Mouse (Mus musculus) heart, embryonic 15.5 days (tissue): ENCODE measurements around the gene Zfp281. TPM values are rescaled to one million over a fixed set of nuclear protein-coding genes. Genes with fewer than 3 reads are reported as not detected.

Source experiments
- ATAC-seq: fragments of 200-750 bp; cut with Nextera tagmentation; replicated peaks from 2 replicates; pipeline ENCODE4 v1.8.0; 2017; ENCODE audit warnings: low read depth, moderate TSS enrichment; ENCODE audit not compliant: insufficient number of reproducible peaks, insufficient read depth, low FRiP score
- H3K27ac ChIP-seq: fragments of 300-500 bp; sonication (generic); 2 replicates; pipeline ENCODE4 v1.5.1; 2015; ENCODE audit warnings: mild to moderate bottlenecking, inconsistent platforms
- H3K27me3 ChIP-seq: fragments of 300-500 bp; sonication (generic); 2 replicates; pipeline ENCODE4 v1.6.1; 2015; ENCODE audit warnings: inconsistent platforms
- H3K36me3 ChIP-seq: fragments of 300-500 bp; sonication (generic); 2 replicates; pipeline ENCODE4 v1.6.1; 2015; ENCODE audit warnings: mild to moderate bottlenecking, inconsistent platforms
- H3K4me1 ChIP-seq: fragments of 300-500 bp; sonication (generic); replicated peaks from 2 replicates; pipeline ENCODE4 v1.6.1; 2015; ENCODE audit warnings: inconsistent platforms
- H3K4me2 ChIP-seq: fragments of 300-500 bp; sonication (generic); 2 replicates; pipeline ENCODE4 v1.6.1; 2015; ENCODE audit warnings: inconsistent platforms, mild to moderate bottlenecking, moderate library complexity
- H3K4me3 ChIP-seq: fragments of 300-500 bp; sonication (generic); 2 replicates; pipeline ENCODE4 v1.5.1; 2015; ENCODE audit warnings: mild to moderate bottlenecking, inconsistent platforms
- H3K9ac ChIP-seq: fragments of 300-500 bp; sonication (generic); 2 replicates; pipeline ENCODE4 v1.6.1; 2015; ENCODE audit warnings: mild to moderate bottlenecking, inconsistent platforms
- H3K9me3 ChIP-seq: fragments of 300-500 bp; sonication (generic); replicated peaks from 2 replicates; pipeline ENCODE4 v1.6.1; 2016; ENCODE audit warnings: inconsistent platforms
- WGBS: fragments of 180-500 bp; shearing (Covaris S2); methylation state at CpG from one replicate; pipeline ENCODE4 v1.1.7; 2015; ENCODE audit warnings: mixed read lengths; 5-methylcytosine and 5-hydroxymethylcytosine counted together
- polyA plus RNA-seq: library from polyadenylated mRNA; unstranded; fragments of >200 nt; fragmentation: Nextera tagmentation; extraction: Ambion mirVana; gene quantifications from 2 replicates; pipeline ENCODE4 v1.2.1, GENCODE M21; 2015

Zfp281 gene
- polyA plus RNA-seq, 1 experiment from 2014 or later, result 11.7 TPM

DNA sequence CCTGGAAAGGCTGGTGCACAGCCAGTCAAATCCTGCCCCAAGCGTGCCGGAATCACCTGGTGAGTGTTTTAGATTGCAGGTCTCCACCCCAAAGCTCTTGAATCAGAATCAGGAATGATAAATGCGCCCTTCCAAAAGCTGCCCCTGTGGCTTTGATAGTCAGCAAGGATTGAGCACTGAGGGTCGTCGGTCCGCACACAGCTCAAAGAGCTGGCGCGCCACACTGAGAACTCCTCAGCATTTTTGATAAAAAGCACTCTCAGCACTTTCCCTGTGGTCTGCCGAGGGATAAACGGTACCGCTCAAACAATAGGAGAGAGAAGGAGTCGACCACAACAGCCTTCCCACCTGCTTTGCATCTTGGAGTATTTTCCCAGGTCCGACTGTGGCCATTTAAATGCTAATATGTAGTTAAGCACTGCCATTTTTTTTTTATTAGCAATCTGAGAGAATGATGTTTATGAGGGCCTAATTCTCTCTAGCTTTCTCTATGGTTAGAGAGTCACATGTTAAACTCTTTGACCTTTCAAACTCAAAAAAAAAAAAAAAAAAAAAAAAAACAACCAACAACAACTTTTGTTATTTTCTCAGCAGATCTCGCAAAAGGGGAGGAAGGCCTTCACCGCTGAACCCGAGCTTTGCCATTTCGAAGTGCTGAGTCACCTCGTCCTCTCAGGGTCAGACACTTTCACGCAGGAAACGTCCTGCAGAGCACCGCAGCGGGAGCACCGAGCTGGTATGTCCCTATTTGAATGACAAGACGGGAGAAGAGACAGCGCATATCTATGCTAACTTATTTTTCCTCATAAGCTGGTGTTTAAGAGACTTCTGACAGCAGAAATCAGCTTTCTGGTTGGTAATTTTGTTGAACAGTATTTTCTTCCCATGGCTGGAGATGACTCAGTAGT is 50.1 kb downstream of the Zfp281 start:
- H3K27me3 ChIP-seq, result no peaks in the 10 kb centered on the region
- H3K27ac ChIP-seq, result no peak overlapping the region
- peaks cover 9% of the 10 kb centered on the region for H3K4me1 ChIP-seq
- no peak for ATAC-seq
- H3K9ac ChIP-seq, result no peak overlapping the region
- no peak overlapping the region for H3K4me2 ChIP-seq
- no peak overlapping the region for H3K4me3 ChIP-seq
- no peaks in the 10 kb centered on the region for H3K9me3 ChIP-seq
- 27% methylated on average over 24 of the region's 25 CpGs for WGBS
- no peaks in the 10 kb centered on the region for H3K36me3 ChIP-seq

DNA sequence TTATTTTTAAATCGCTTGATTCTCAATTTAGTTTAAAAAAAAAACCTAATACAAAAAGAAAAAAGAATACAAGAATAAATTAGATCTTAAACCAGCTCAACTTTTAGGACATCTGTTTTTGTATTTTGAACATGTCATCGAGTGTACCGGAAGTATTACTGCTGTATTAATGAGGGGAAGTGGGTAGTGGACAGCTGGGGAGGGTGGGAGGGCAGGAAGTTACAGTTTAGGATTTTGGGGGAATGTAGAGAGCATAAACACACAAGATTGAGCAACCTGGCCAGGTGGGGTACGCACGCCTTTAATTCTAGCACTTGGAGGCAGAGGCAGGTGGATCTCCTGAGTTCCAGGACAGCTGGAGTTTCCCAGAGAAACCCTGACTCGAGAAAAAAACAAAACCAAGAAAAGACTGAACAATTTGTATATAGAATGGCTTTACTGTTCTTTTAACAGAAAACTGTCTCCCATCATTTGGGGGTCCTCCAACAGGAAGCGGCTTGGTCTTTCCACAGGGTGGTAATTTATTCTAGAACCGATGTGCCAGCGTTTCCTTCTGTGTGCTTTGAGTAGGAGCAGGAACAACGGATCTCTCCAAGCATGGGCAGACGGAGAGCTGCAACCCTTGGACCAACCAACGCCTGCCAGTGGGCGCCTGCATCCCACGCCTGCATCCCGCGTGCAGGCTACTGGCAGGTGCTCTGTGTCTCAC is 51.2 kb downstream of the Zfp281 start:
- H3K4me1 ChIP-seq, result peaks cover 7% of the 10 kb centered on the region
- no peak overlapping the region for H3K27ac ChIP-seq
- H3K36me3 ChIP-seq, result no peaks in the 10 kb centered on the region
- H3K9ac ChIP-seq, result no peak overlapping the region
- H3K4me3 ChIP-seq, result no peak overlapping the region
- no peak overlapping the region for H3K4me2 ChIP-seq
- no peaks in the 10 kb centered on the region for H3K9me3 ChIP-seq
- ATAC-seq, result no peak
- H3K27me3 ChIP-seq, result no peaks in the 10 kb centered on the region
- WGBS, result 85% methylated on average over 16 of the region's 16 CpGs

DNA sequence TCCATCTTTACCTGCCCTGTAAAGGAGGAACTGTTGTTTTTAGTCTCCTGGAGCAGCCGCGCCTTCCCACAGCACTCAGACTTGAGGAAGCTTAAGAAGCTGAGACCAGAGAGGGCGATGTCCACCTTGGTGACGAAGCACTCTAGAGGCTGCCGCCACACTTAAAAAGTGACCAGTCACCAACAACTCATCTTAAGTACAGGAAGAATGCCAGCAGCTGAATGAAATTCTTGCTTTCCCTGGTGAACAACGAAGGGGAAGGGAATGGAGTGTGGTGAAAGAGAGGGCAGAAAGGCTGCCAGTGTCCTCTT is 51.7 kb downstream of the Zfp281 start:
- Histone ChIP-seq H3K4me1 (peaks cover 7% of the 10 kb centered on the region), H3K36me3 (no peaks in the 10 kb centered on the region), H3K9ac (no peak overlapping the region), H3K4me3 (no peak overlapping the region), H3K27me3 (no peaks in the 10 kb centered on the region), H3K4me2 (no peak overlapping the region), H3K9me3 (no peaks in the 10 kb centered on the region), H3K27ac (no peak overlapping the region)
- WGBS, result 64% methylated on average over 6 of the region's 6 CpGs
- no peak for ATAC-seq

DNA sequence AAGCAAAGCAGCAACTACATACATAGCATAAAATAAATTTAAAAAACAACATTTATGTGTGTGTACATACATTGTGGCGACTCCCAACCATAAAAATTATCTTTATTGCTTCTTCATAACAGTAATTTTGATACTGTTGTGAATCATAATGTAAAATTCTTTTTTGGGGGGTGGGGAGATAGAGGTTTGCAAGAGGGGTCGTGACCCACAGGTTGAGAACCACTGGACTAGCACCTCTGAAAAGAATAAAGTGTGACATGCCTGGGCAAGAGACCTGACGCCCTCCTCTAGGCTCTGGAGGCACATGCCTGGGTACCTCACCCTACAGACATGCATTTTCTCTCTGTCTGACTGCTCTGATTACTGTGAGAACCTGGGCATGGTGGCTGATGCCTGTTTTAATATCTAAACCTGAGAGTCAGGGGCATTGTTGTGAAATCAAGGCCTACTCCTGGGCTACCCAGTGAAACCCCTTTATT is 53.2 kb downstream of the Zfp281 start:
- Histone ChIP-seq H3K9me3 (no peaks in the 10 kb centered on the region), H3K36me3 (no peaks in the 10 kb centered on the region), H3K4me1 (peaks cover 8% of the 10 kb centered on the region), H3K27me3 (no peaks in the 10 kb centered on the region), H3K9ac (no peak overlapping the region), H3K4me3 (no peak overlapping the region), H3K27ac (no peak overlapping the region), H3K4me2 (no peak overlapping the region)
- ATAC-seq, result no peak
- 80% methylated on average over 3 of the region's 3 CpGs for WGBS

DNA sequence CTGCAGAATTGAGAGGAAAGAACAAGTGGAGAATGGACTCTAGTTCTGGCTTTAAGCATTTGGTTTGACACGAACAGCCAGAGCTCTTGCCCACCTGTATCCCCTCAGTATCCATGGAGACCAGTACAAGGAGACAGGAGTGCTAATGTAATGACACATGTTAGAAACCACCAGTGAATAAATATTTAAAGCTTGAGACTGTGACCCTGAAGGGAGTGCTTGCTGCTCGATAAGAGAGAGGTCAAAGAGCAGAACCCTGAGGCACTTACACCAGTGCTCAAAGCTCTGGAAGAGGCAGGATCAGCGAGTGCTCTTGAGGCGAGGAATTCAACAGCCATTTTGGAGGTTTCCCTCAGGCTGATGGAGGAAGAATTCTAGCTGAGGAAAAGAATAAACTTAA is 54.1 kb downstream of the Zfp281 start:
- H3K9me3 ChIP-seq, result no peaks in the 10 kb centered on the region
- peaks cover 16% of the 10 kb centered on the region for H3K4me1 ChIP-seq
- no peaks in the 10 kb centered on the region for H3K36me3 ChIP-seq
- no peak for ATAC-seq
- no peak overlapping the region for H3K4me3 ChIP-seq
- no peaks in the 10 kb centered on the region for H3K27me3 ChIP-seq
- no peak overlapping the region for H3K4me2 ChIP-seq
- WGBS, result 66% methylated on average over 4 of the region's 4 CpGs
- no peak overlapping the region for H3K9ac ChIP-seq
- no peak overlapping the region for H3K27ac ChIP-seq

Other genes starting within 250 kb of the Zfp281 start
- gene Ddx59, start 209.6 kb upstream of the Zfp281 start, polyA plus RNA-seq, result 11.8 and 12.2 TPM in 2 replicates
- 2.8 and 4.1 TPM in 2 replicates for gene Kif14, start 158.6 kb upstream of the Zfp281 start, polyA plus RNA-seq